Mouse (Mus musculus) stomach, embryonic 14.5 days (tissue): ENCODE results near the gene Rab3ip. TPM values are rescaled to one million over a fixed set of nuclear protein-coding genes. Genes with fewer than 3 reads are reported as not detected.

Experiments used
- ATAC-seq: fragments of 200-750 bp; cut with Nextera tagmentation; 2 replicates; pipeline ENCODE4 v1.8.0; 2017; ENCODE audit warnings: low read depth, moderate TSS enrichment; ENCODE audit not compliant: insufficient number of reproducible peaks, insufficient read depth, low FRiP score
- H3K27ac ChIP-seq: fragments of 300-500 bp; sonication (generic); 2 replicates; pipeline ENCODE4 v1.5.1; 2014; ENCODE audit warnings: mild to moderate bottlenecking, low read length, moderate library complexity, mixed read lengths
- H3K27me3 ChIP-seq: fragments of 300-500 bp; sonication (generic); 2 replicates; pipeline ENCODE4 v1.6.1; 2014; ENCODE audit warnings: low read length, control low read depth, mixed read lengths; ENCODE audit not compliant: control insufficient read depth, insufficient read depth
- H3K36me3 ChIP-seq: fragments of 300-500 bp; sonication (generic); 2 replicates; pipeline ENCODE4 v1.6.1; 2014; ENCODE audit warnings: mild to moderate bottlenecking, control low read depth, low read length, moderate library complexity, mixed read lengths; ENCODE audit not compliant: control insufficient read depth, insufficient read depth
- H3K4me1 ChIP-seq: fragments of 300-500 bp; sonication (generic); 2 replicates; pipeline ENCODE4 v1.6.1; 2014; ENCODE audit warnings: low read length, control low read depth, mixed read lengths; ENCODE audit not compliant: control insufficient read depth, insufficient read depth
- H3K4me2 ChIP-seq: fragments of 300-500 bp; sonication (generic); replicated peaks from 2 replicates; pipeline ENCODE4 v1.6.1; 2014; ENCODE audit warnings: low read depth, low read length, control low read depth
- H3K4me3 ChIP-seq: fragments of 300-500 bp; sonication (generic); 2 replicates; pipeline ENCODE4 v1.5.1; 2014; ENCODE audit warnings: low read depth, low read length, control low read depth
- H3K9ac ChIP-seq: fragments of 300-500 bp; sonication (generic); replicated peaks from 2 replicates; pipeline ENCODE4 v1.6.1; 2014; ENCODE audit warnings: low read depth, mild to moderate bottlenecking, control low read depth, low read length, moderate library complexity, mixed read lengths
- H3K9me3 ChIP-seq: fragments of 300-500 bp; sonication (generic); 2 replicates; pipeline ENCODE4 v1.6.1; 2016; ENCODE audit warnings: low read depth, low read length, control low read depth; ENCODE audit not compliant: control insufficient read depth
- WGBS: fragments of 180-500 bp; shearing (Covaris S2); extraction: QIAGEN DNeasy Blood & Tissue Kit; methylation state at CpG from one replicate; pipeline ENCODE4 v1.1.7; 2014; 5-methylcytosine and 5-hydroxymethylcytosine counted together
- polyA plus RNA-seq: library from polyadenylated mRNA; unstranded; fragments of >200 nt; fragmentation: Nextera tagmentation; extraction: Ambion mirVana; gene quantifications from 2 replicates; pipeline ENCODE4 v1.2.1, GENCODE M21; 2014

Gene Rab3ip
- polyA plus RNA-seq, 1 experiment from 2014 or later, result 22.2 TPM

GRCm38 (mm10) chr10:116908901-116909642 lies 41.5 kb downstream of the Rab3ip start:
- WGBS, result 73% methylated on average over 15 of the region's 15 CpGs
- H3K4me2 ChIP-seq, result no peak overlapping the region
- peak; percentile 66; the same call in 1 of the 2 replicates for ATAC-seq
- no peaks in the 10 kb centered on the region for H3K27me3 ChIP-seq
- no peaks in the 10 kb centered on the region for H3K4me1 ChIP-seq
- H3K9me3 ChIP-seq, result no peaks in the 10 kb centered on the region
- H3K4me3 ChIP-seq, result no peak overlapping the region
- no peak overlapping the region for H3K9ac ChIP-seq
- no peak overlapping the region for H3K27ac ChIP-seq
- peaks cover 31% of the 10 kb centered on the region for H3K36me3 ChIP-seq

GRCm38 (mm10) chr10:116906794-116907193 lies 43.8 kb downstream of the Rab3ip start:
- Histone ChIP-seq H3K27me3 (no peaks in the 10 kb centered on the region), H3K4me2 (no peak overlapping the region), H3K4me1 (no peaks in the 10 kb centered on the region), H3K9ac (no peak overlapping the region), H3K4me3 (no peak overlapping the region), H3K36me3 (peaks cover 31% of the 10 kb centered on the region), H3K9me3 (no peaks in the 10 kb centered on the region), H3K27ac (no peak overlapping the region)
- 89% methylated on average over 9 of the region's 9 CpGs for whole genome bisulfite sequencing
- no peak for ATAC-seq

- Histone ChIP-seq H3K36me3 (peaks cover 22% of the 10 kb centered on the region), H3K27ac (no peak overlapping the region), H3K4me1 (no peaks in the 10 kb centered on the region), H3K4me2 (no peak overlapping the region), H3K9ac (no peak overlapping the region), H3K27me3 (no peaks in the 10 kb centered on the region), H3K4me3 (no peak overlapping the region), H3K9me3 (no peaks in the 10 kb centered on the region)
- no peak for ATAC-seq
- WGBS, result 83% methylated on average over 10 of the region's 10 CpGs
Observed at GRCm38 (mm10) chr10:116904503-116904908, 46.1 kb downstream of the Rab3ip start.

- no peak within 1 kb of the TSS for H3K4me2 ChIP-seq
- H3K27ac ChIP-seq, result no peak within 1 kb of the TSS
- no peaks in the 10 kb centered on the region for H3K9me3 ChIP-seq
- no peaks in the 10 kb centered on the region for H3K4me1 ChIP-seq
- no peak for ATAC-seq
- WGBS, result 81% methylated on average over 17 of the region's 17 CpGs
- H3K36me3 ChIP-seq, result no peaks in the 10 kb centered on the region
- no peaks in the 10 kb centered on the region for H3K27me3 ChIP-seq
- H3K4me3 ChIP-seq, result no peak within 1 kb of the TSS
- H3K9ac ChIP-seq, result no peak within 1 kb of the TSS
Observed at GRCm38 (mm10) chr10:116896336-116897177, 54.0 kb downstream of the Rab3ip start, which contains the start of gene Myrfl. Gene Myrfl (minus strand): TSS chr10:116896919.

GRCm38 (mm10) chr10:116895108-116895833 lies 55.3 kb downstream of the Rab3ip start:
- H3K4me3 ChIP-seq, result no peak overlapping the region
- WGBS, result 88% methylated on average over 12 of the region's 12 CpGs
- H3K36me3 ChIP-seq, result no peaks in the 10 kb centered on the region

GRCm38 (mm10) chr10:116894540-116894939 lies 56.0 kb downstream of the Rab3ip start:
- Histone ChIP-seq H3K4me1 (no peaks in the 10 kb centered on the region), H3K27ac (no peak overlapping the region), H3K9me3 (no peaks in the 10 kb centered on the region), H3K4me3 (no peak overlapping the region), H3K27me3 (no peaks in the 10 kb centered on the region), H3K36me3 (no peaks in the 10 kb centered on the region), H3K4me2 (no peak overlapping the region), H3K9ac (no peak overlapping the region)
- no peak for ATAC-seq
- WGBS, result 76% methylated on average over 6 of the region's 6 CpGs

More at GRCm38 (mm10) chr10:116895108-116895833, 55.3 kb downstream of the Rab3ip start:
- Histone ChIP-seq H3K9me3 (no peaks in the 10 kb centered on the region), H3K4me1 (no peaks in the 10 kb centered on the region), H3K27ac (no peak overlapping the region), H3K27me3 (no peaks in the 10 kb centered on the region), H3K4me2 (no peak overlapping the region), H3K9ac (no peak overlapping the region)
- no peak for ATAC-seq

- ATAC-seq, result no peak
- H3K27ac ChIP-seq, result no peak overlapping the region
- no peaks in the 10 kb centered on the region for H3K4me1 ChIP-seq
- no peak overlapping the region for H3K4me3 ChIP-seq
- no peak overlapping the region for H3K9ac ChIP-seq
- WGBS, result 25% methylated on average over 3 of the region's 3 CpGs
- no peak overlapping the region for H3K4me2 ChIP-seq
- H3K9me3 ChIP-seq, result no peaks in the 10 kb centered on the region
- H3K27me3 ChIP-seq, result no peaks in the 10 kb centered on the region
- no peaks in the 10 kb centered on the region for H3K36me3 ChIP-seq
Observed at GRCm38 (mm10) chr10:116893753-116894152, 56.8 kb downstream of the Rab3ip start.

- no peak overlapping the region for H3K4me3 ChIP-seq
- no peaks in the 10 kb centered on the region for H3K4me1 ChIP-seq
- no peak overlapping the region for H3K9ac ChIP-seq
- no peak overlapping the region for H3K4me2 ChIP-seq
- no peak for ATAC-seq
- H3K27me3 ChIP-seq, result no peaks in the 10 kb centered on the region
- H3K27ac ChIP-seq, result no peak overlapping the region
- WGBS, result 53% methylated on average over 5 of the region's 5 CpGs
- no peaks in the 10 kb centered on the region for H3K36me3 ChIP-seq
- H3K9me3 ChIP-seq, result no peaks in the 10 kb centered on the region
Observed at GRCm38 (mm10) chr10:116890587-116890986, 60.0 kb downstream of the Rab3ip start.
